Mouse (Mus musculus): ENCODE measurements around the gene Pxdn. TPM values are rescaled to one million over a fixed set of nuclear protein-coding genes. Genes with fewer than 3 reads are reported as not detected.

Pxdn gene
- total and polyA plus RNA-seq, 3 experiments: 0.44 TPM; not detected in 2

GRCm38 (mm10) chr12:30049818-30050217, 112.4 kb downstream of the Pxdn start:
- H3K27me3 ChIP-seq (ENCODE audit: insufficient read depth, low read length): no peaks in the 10 kb centered on the region
- peaks cover 54% of the 10 kb centered on the region for H3K9me3 ChIP-seq (replicated peaks)
- no peak for TF ChIP-seq TAL1 (conservative IDR thresholded peaks at IDR 0.05; ENCODE audit: low read depth, low read length)
- no peak for TF ChIP-seq POLR2AphosphoS5 (IDR thresholded peaks at IDR 0.05; ENCODE audit: insufficient replicate concordance, low read depth, low read length)
- no peak for TF ChIP-seq GATA1 (IDR thresholded peaks at IDR 0.05; ENCODE audit: borderline replicate concordance, low read length)
- TF ChIP-seq GATA2 (IDR thresholded peaks at IDR 0.05; ENCODE audit: borderline replicate concordance, low read depth, low read length): no peak
- no peak for TF ChIP-seq CTCF (IDR thresholded peaks at IDR 0.05; ENCODE audit: low read depth, low read length)
- DNase-seq (ENCODE audit: low spot score) (no peak), ATAC-seq (ENCODE audit: extremely low read depth, insufficient number of reproducible peaks, low FRiP score, poor library complexity, severe bottlenecking) (no peak)
- H3K4me3 ChIP-seq (ENCODE audit: low read depth, low read length): no peak overlapping the region
- H3K36me3 ChIP-seq (replicated peaks): no peaks in the 10 kb centered on the region
- no peaks in the 10 kb centered on the region for H3K4me1 ChIP-seq (ENCODE audit: insufficient read depth, low read depth, low read length)

DNA sequence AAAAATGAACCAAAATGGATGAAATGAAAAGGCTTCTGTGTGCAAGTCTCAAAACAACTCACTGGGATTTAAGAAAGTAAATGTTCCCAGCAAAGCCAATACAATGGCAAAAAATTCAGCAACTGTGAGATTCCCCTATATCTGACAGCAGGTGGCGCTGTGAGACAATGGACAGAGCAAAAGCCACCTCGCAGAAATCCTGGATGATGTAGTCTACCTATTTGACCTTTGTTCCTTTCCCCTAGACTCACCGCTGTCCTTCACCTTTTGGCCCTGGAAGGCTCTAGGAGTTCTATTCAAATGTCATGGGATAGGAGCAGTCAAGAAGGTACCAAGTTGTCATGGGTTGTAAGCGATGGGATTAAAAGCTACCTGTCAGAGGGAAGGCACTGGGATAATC, 112.8 kb downstream of the Pxdn start:
- Histone ChIP-seq H3K9me3 (replicated peaks) (peaks cover 57% of the 10 kb centered on the region), H3K27me3 (ENCODE audit: insufficient read depth, low read length) (no peaks in the 10 kb centered on the region), H3K36me3 (replicated peaks) (no peaks in the 10 kb centered on the region), H3K4me3 (ENCODE audit: low read depth, low read length) (no peak overlapping the region), H3K4me1 (ENCODE audit: insufficient read depth, low read depth, low read length) (no peaks in the 10 kb centered on the region)
- DNase-seq (ENCODE audit: low spot score): no peak
- ATAC-seq (ENCODE audit: extremely low read depth, insufficient number of reproducible peaks, low FRiP score, poor library complexity, severe bottlenecking): no peak
- TF ChIP-seq CTCF (IDR thresholded peaks at IDR 0.05; ENCODE audit: low read depth, low read length) (no peak), GATA1 (IDR thresholded peaks at IDR 0.05; ENCODE audit: borderline replicate concordance, low read length) (no peak), TAL1 (conservative IDR thresholded peaks at IDR 0.05; ENCODE audit: low read depth, low read length) (no peak), GATA2 (IDR thresholded peaks at IDR 0.05; ENCODE audit: borderline replicate concordance, low read depth, low read length) (no peak), POLR2AphosphoS5 (IDR thresholded peaks at IDR 0.05; ENCODE audit: insufficient replicate concordance, low read depth, low read length) (no peak)

DNA sequence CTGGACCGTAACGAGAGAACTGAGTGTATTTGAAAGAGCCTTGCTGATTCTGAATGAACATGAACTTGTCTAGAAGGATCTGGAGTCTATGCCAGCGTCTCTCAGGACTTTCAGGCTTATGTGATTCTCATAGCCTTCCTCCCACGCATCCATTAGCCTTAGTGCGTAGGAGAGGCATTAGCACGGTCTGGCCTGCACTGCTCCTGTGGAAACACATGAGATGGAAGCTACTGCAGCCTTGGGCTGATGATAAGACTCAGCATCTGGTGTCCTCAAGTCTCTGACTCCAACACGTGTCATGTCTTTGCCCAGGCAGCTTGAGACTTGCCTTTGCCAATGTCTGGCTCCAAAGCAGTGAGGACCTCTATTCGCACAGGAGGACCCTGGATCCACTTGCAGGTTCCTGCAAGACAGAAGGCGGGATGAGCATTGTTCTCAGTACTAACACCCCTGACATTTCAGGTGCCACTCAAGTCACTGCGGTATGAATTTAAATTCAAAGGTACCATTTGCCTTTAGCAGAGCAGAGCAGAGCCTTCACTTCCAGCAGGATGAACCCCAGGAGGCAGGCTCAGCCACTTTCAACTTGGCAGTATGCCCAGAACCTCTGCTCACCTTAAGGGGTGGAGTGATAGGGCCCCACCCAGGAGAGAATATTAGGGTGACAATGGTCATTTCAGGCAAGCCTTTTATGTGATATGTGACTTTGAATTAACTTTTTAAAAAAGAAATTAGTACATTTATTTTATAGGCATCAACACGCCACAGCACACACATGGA, 117.5 kb downstream of the Pxdn start:
- H3K36me3 ChIP-seq (replicated peaks): no peaks in the 10 kb centered on the region
- 0 out of 2 replicates have a peak, but pooled peaks have one; percentile 8 for ATAC-seq (ENCODE audit: extremely low read depth, insufficient number of reproducible peaks, low FRiP score, poor library complexity, severe bottlenecking)
- no peak for DNase-seq (ENCODE audit: low spot score)
- TF ChIP-seq GATA1 (IDR thresholded peaks at IDR 0.05; ENCODE audit: borderline replicate concordance, low read length) (no peak), CTCF (IDR thresholded peaks at IDR 0.05; ENCODE audit: low read depth, low read length) (no peak), POLR2AphosphoS5 (IDR thresholded peaks at IDR 0.05; ENCODE audit: insufficient replicate concordance, low read depth, low read length) (no peak), TAL1 (conservative IDR thresholded peaks at IDR 0.05; ENCODE audit: low read depth, low read length) (no peak), GATA2 (IDR thresholded peaks at IDR 0.05; ENCODE audit: borderline replicate concordance, low read depth, low read length) (no peak)
- no peak overlapping the region for H3K4me3 ChIP-seq (ENCODE audit: low read depth, low read length)
- H3K9me3 ChIP-seq (replicated peaks): peaks cover 26% of the 10 kb centered on the region
- no peaks in the 10 kb centered on the region for H3K27me3 ChIP-seq (ENCODE audit: insufficient read depth, low read length)
- no peaks in the 10 kb centered on the region for H3K4me1 ChIP-seq (ENCODE audit: insufficient read depth, low read depth, low read length)

GRCm38 (mm10) chr12:30058044-30058443, 120.6 kb downstream of the Pxdn start:
- Histone ChIP-seq H3K36me3 (replicated peaks) (no peaks in the 10 kb centered on the region), H3K27me3 (ENCODE audit: insufficient read depth, low read length) (no peaks in the 10 kb centered on the region), H3K4me3 (ENCODE audit: low read depth, low read length) (no peak overlapping the region), H3K4me1 (ENCODE audit: insufficient read depth, low read depth, low read length) (no peaks in the 10 kb centered on the region), H3K9me3 (replicated peaks) (peaks cover 34% of the 10 kb centered on the region)
- DNase-seq (ENCODE audit: low spot score) (no peak), ATAC-seq (ENCODE audit: extremely low read depth, insufficient number of reproducible peaks, low FRiP score, poor library complexity, severe bottlenecking) (no peak)
- no peak for TF ChIP-seq TAL1 (conservative IDR thresholded peaks at IDR 0.05; ENCODE audit: low read depth, low read length)
- no peak for TF ChIP-seq POLR2AphosphoS5 (IDR thresholded peaks at IDR 0.05; ENCODE audit: insufficient replicate concordance, low read depth, low read length)
- no peak for TF ChIP-seq CTCF (IDR thresholded peaks at IDR 0.05; ENCODE audit: low read depth, low read length)
- no peak for TF ChIP-seq GATA1 (IDR thresholded peaks at IDR 0.05; ENCODE audit: borderline replicate concordance, low read length)
- no peak for TF ChIP-seq GATA2 (IDR thresholded peaks at IDR 0.05; ENCODE audit: borderline replicate concordance, low read depth, low read length)

DNA sequence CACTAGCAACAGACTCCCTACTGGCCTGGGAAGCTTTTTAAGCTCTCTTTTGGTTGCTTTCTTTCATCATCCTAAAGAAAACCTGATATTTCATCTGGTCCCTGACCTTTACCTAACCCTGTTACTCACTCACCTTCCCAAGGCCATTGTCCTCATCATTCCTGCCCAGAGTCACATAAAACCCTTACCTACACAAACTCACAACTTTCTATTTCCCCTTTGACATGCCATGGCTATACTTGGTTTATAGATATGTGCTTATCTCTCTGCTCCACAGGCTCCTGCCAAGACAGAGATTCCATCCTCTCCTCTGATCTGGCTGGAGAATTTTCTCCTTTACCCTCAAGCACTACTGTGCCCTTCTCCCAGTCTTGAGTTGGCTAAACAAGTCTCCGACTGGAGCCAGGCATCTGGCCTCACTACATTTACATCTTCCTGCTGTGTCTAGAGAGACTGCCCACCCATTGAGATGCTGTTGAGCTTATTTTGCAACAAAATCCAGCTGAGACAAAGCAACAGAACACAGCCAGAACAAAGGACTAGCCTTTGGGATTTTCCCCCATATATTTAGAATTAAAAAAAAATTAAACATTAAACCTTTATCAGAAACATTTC, 124.2 kb downstream of the Pxdn start:
- no peak for ATAC-seq (ENCODE audit: extremely low read depth, insufficient number of reproducible peaks, low FRiP score, poor library complexity, severe bottlenecking)
- no peaks in the 10 kb centered on the region for H3K27me3 ChIP-seq (ENCODE audit: insufficient read depth, low read length)

DNA sequence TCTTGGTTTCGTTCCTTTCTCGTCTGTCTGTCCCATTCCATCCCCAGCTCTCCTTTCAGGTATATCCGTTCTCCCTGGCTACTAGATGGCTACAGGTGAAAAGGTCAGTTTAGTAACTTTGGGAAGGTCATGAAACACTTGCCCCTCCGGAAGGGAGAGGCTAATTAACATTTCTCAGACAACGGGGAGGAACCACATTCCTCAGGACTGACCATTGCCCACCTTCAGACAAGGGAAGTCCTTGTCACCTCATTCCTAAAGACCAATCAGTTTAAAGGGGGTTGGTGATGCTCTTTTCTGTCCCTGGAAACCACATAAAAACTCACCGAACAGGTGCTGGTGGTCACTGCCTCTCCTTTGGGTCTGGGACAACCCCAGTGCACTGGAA, 124.7 kb downstream of the Pxdn start:
- no peaks in the 10 kb centered on the region for H3K4me1 ChIP-seq (ENCODE audit: insufficient read depth, low read depth, low read length)
- TF ChIP-seq GATA1 (IDR thresholded peaks at IDR 0.05; ENCODE audit: borderline replicate concordance, low read length) (no peak), TAL1 (conservative IDR thresholded peaks at IDR 0.05; ENCODE audit: low read depth, low read length) (no peak), POLR2AphosphoS5 (IDR thresholded peaks at IDR 0.05; ENCODE audit: insufficient replicate concordance, low read depth, low read length) (no peak), GATA2 (IDR thresholded peaks at IDR 0.05; ENCODE audit: borderline replicate concordance, low read depth, low read length) (no peak), CTCF (IDR thresholded peaks at IDR 0.05; ENCODE audit: low read depth, low read length) (no peak)
- no peaks in the 10 kb centered on the region for H3K27me3 ChIP-seq (ENCODE audit: insufficient read depth, low read length)
- no peak for ATAC-seq (ENCODE audit: extremely low read depth, insufficient number of reproducible peaks, low FRiP score, poor library complexity, severe bottlenecking)
- H3K9me3 ChIP-seq (replicated peaks): peaks cover 21% of the 10 kb centered on the region
- H3K36me3 ChIP-seq (replicated peaks): no peaks in the 10 kb centered on the region
- DNase-seq (ENCODE audit: low spot score): no peak
- no peak overlapping the region for H3K4me3 ChIP-seq (ENCODE audit: low read depth, low read length)

More for the DNA sequence above, 124.2 kb downstream of the Pxdn start:
- no peaks in the 10 kb centered on the region for H3K4me1 ChIP-seq (ENCODE audit: insufficient read depth, low read depth, low read length)
- peaks cover 19% of the 10 kb centered on the region for H3K9me3 ChIP-seq (replicated peaks)
- no peaks in the 10 kb centered on the region for H3K36me3 ChIP-seq (replicated peaks)
- no peak overlapping the region for H3K4me3 ChIP-seq (ENCODE audit: low read depth, low read length)
- no peak for DNase-seq (ENCODE audit: low spot score)
- TF ChIP-seq CTCF (IDR thresholded peaks at IDR 0.05; ENCODE audit: low read depth, low read length) (no peak), GATA2 (IDR thresholded peaks at IDR 0.05; ENCODE audit: borderline replicate concordance, low read depth, low read length) (no peak), GATA1 (IDR thresholded peaks at IDR 0.05; ENCODE audit: borderline replicate concordance, low read length) (no peak), TAL1 (conservative IDR thresholded peaks at IDR 0.05; ENCODE audit: low read depth, low read length) (no peak), POLR2AphosphoS5 (IDR thresholded peaks at IDR 0.05; ENCODE audit: insufficient replicate concordance, low read depth, low read length) (no peak)

Other genes starting within 250 kb of the Pxdn start
- gene Tpo, start 195.0 kb downstream of the Pxdn start, total RNA-seq (2014; fragmentation: Nextera tagmentation): not detected in 2 replicates
- gene Tpo, start 195.0 kb downstream of the Pxdn start, total RNA-seq (2017): 0.05 TPM in 1 of 2 replicates, not detected in the other
- gene Tpo, start 195.0 kb downstream of the Pxdn start, polyA plus RNA-seq (2012): not detected in 2 replicates

All from G1E (cell line).